Mouse (Mus musculus): ENCODE measurements around the gene Cacna2d1. TPM values are rescaled to one million over a fixed set of nuclear protein-coding genes. Genes with fewer than 3 reads are reported as not detected.

The Cacna2d1 gene
- polyA plus RNA-seq, 2 experiments, result 25.0 to 26.0 TPM

- no peak overlapping the region for H3K9ac ChIP-seq (ENCODE audit: low read depth, low read length, severe bottlenecking)
- DNase-seq (ENCODE audit: low spot score), result no peak
- H3K9me3 ChIP-seq (ENCODE audit: control insufficient read depth, low read length), result no peaks in the 10 kb centered on the region
- H3K36me3 ChIP-seq (ENCODE audit: control insufficient read depth, insufficient read depth, low read length), result peaks cover 6% of the 10 kb centered on the region
- no peak for ATAC-seq (ENCODE audit: low FRiP score, low read depth)
- H3K4me3 ChIP-seq (replicated peaks; ENCODE audit: low read length), result no peak overlapping the region
- no peak overlapping the region for H3K27ac ChIP-seq (replicated peaks; ENCODE audit: low read depth, low read length)
- TF ChIP-seq POLR2A (IDR thresholded peaks at IDR 0.05; ENCODE audit: borderline replicate concordance, extremely low read depth, insufficient read depth, insufficient read length), result no peak
- 80% methylated on average over 4 of the region's 4 CpGs for WGBS
- H3K4me2 ChIP-seq (replicated peaks; ENCODE audit: low read depth, low read length, severe bottlenecking), result no peak overlapping the region
- no peaks in the 10 kb centered on the region for H3K4me1 ChIP-seq (ENCODE audit: control insufficient read depth, insufficient read depth, low read length)
- no peaks in the 10 kb centered on the region for H3K27me3 ChIP-seq (ENCODE audit: control insufficient read depth, insufficient read depth, low read length)
Observed at GRCm38 (mm10) chr5:16317680-16318242, 383.3 kb downstream of the Cacna2d1 start.

GRCm38 (mm10) chr5:16326610-16327009, 392.1 kb downstream of the Cacna2d1 start:
- DNase-seq (ENCODE audit: low spot score) (no peak), ATAC-seq (ENCODE audit: low FRiP score, low read depth) (no peak)
- Histone ChIP-seq H3K9me3 (ENCODE audit: control insufficient read depth, low read length) (no peaks in the 10 kb centered on the region), H3K36me3 (ENCODE audit: control insufficient read depth, insufficient read depth, low read length) (no peaks in the 10 kb centered on the region), H3K4me2 (replicated peaks; ENCODE audit: low read depth, low read length, severe bottlenecking) (no peak overlapping the region), H3K4me3 (replicated peaks; ENCODE audit: low read length) (no peak overlapping the region), H3K4me1 (ENCODE audit: control insufficient read depth, insufficient read depth, low read length) (no peaks in the 10 kb centered on the region), H3K27me3 (ENCODE audit: control insufficient read depth, insufficient read depth, low read length) (no peaks in the 10 kb centered on the region), H3K9ac (ENCODE audit: low read depth, low read length, severe bottlenecking) (no peak overlapping the region), H3K27ac (replicated peaks; ENCODE audit: low read depth, low read length) (no peak overlapping the region)
- no peak for TF ChIP-seq POLR2A (IDR thresholded peaks at IDR 0.05; ENCODE audit: borderline replicate concordance, extremely low read depth, insufficient read depth, insufficient read length)
- 90% methylated on average over 3 of the region's 3 CpGs for WGBS

GRCm38 (mm10) chr5:16345393-16345792, 410.9 kb downstream of the Cacna2d1 start:
- no peak for DNase-seq (ENCODE audit: low spot score)
- no peak overlapping the region for H3K4me2 ChIP-seq (replicated peaks; ENCODE audit: low read depth, low read length, severe bottlenecking)
- no peaks in the 10 kb centered on the region for H3K4me1 ChIP-seq (ENCODE audit: control insufficient read depth, insufficient read depth, low read length)
- H3K27ac ChIP-seq (replicated peaks; ENCODE audit: low read depth, low read length), result no peak overlapping the region
- no peaks in the 10 kb centered on the region for H3K9me3 ChIP-seq (ENCODE audit: control insufficient read depth, low read length)
- ATAC-seq (ENCODE audit: low FRiP score, low read depth), result no peak
- TF ChIP-seq POLR2A (IDR thresholded peaks at IDR 0.05; ENCODE audit: borderline replicate concordance, extremely low read depth, insufficient read depth, insufficient read length), result no peak
- H3K27me3 ChIP-seq (ENCODE audit: control insufficient read depth, insufficient read depth, low read length), result no peaks in the 10 kb centered on the region
- no peak overlapping the region for H3K4me3 ChIP-seq (replicated peaks; ENCODE audit: low read length)
- H3K9ac ChIP-seq (ENCODE audit: low read depth, low read length, severe bottlenecking), result no peak overlapping the region
- no peaks in the 10 kb centered on the region; the same call in 1 of the 2 replicates for H3K36me3 ChIP-seq (ENCODE audit: control insufficient read depth, insufficient read depth, low read length)

- TF ChIP-seq POLR2A (IDR thresholded peaks at IDR 0.05; ENCODE audit: borderline replicate concordance, extremely low read depth, insufficient read depth, insufficient read length), result no peak
- Histone ChIP-seq H3K36me3 (ENCODE audit: control insufficient read depth, insufficient read depth, low read length) (peaks cover 6% of the 10 kb centered on the region; the same call in 1 of the 2 replicates), H3K4me3 (replicated peaks; ENCODE audit: low read length) (no peak overlapping the region), H3K27me3 (ENCODE audit: control insufficient read depth, insufficient read depth, low read length) (no peaks in the 10 kb centered on the region), H3K9me3 (ENCODE audit: control insufficient read depth, low read length) (no peaks in the 10 kb centered on the region), H3K27ac (replicated peaks; ENCODE audit: low read depth, low read length) (no peak overlapping the region), H3K4me1 (ENCODE audit: control insufficient read depth, insufficient read depth, low read length) (no peaks in the 10 kb centered on the region), H3K4me2 (replicated peaks; ENCODE audit: low read depth, low read length, severe bottlenecking) (no peak overlapping the region), H3K9ac (ENCODE audit: low read depth, low read length, severe bottlenecking) (no peak overlapping the region)
- WGBS, result 88% methylated on average over 3 of the region's 3 CpGs
- DNase-seq (ENCODE audit: low spot score), result no peak
- ATAC-seq (ENCODE audit: low FRiP score, low read depth), result no peak
Observed at GRCm38 (mm10) chr5:16355816-16356215, 421.3 kb downstream of the Cacna2d1 start.

- H3K27me3 ChIP-seq (ENCODE audit: control insufficient read depth, insufficient read depth, low read length), result no peaks in the 10 kb centered on the region
- H3K9ac ChIP-seq (ENCODE audit: low read depth, low read length, severe bottlenecking), result no peak overlapping the region
- H3K4me3 ChIP-seq (replicated peaks; ENCODE audit: low read length), result no peak overlapping the region
- H3K36me3 ChIP-seq (ENCODE audit: control insufficient read depth, insufficient read depth, low read length), result peaks cover 6% of the 10 kb centered on the region; the same call in 1 of the 2 replicates
- H3K27ac ChIP-seq (replicated peaks; ENCODE audit: low read depth, low read length), result no peak overlapping the region
- DNase-seq (ENCODE audit: low spot score), result no peak
- no peaks in the 10 kb centered on the region for H3K4me1 ChIP-seq (ENCODE audit: control insufficient read depth, insufficient read depth, low read length)
- H3K9me3 ChIP-seq (ENCODE audit: control insufficient read depth, low read length), result no peaks in the 10 kb centered on the region
- no peak for ATAC-seq (ENCODE audit: low FRiP score, low read depth)
- H3K4me2 ChIP-seq (replicated peaks; ENCODE audit: low read depth, low read length, severe bottlenecking), result no peak overlapping the region
- no peak for TF ChIP-seq POLR2A (IDR thresholded peaks at IDR 0.05; ENCODE audit: borderline replicate concordance, extremely low read depth, insufficient read depth, insufficient read length)
- WGBS, result 87% methylated on average over 4 of the region's 4 CpGs
Observed at GRCm38 (mm10) chr5:16357709-16358108, 423.2 kb downstream of the Cacna2d1 start.

Measured in limb, embryonic 14.5 days (tissue).